Mouse (Mus musculus): ENCODE data around the gene AA467197. TPM values are rescaled to one million over a fixed set of nuclear protein-coding genes. Genes with fewer than 3 reads are reported as not detected.

Gene AA467197
- 0.56 and 0.91 TPM in 2 replicates for polyA plus RNA-seq (2016; fragmentation: Nextera tagmentation; extraction: Ambion mirVana)

GRCm38 (mm10) chr2:122636686-122637085, at the start of gene AA467197:
TSS of gene AA467197 (plus strand) at chr2:122636986.
- Histone ChIP-seq H3K36me3 (replicated peaks) (peaks cover 26% of the 10 kb centered on the region), H3K9me3 (no peaks in the 10 kb centered on the region), H3K27ac (no peak within 1 kb of the TSS), H3K4me1 (peaks cover 9% of the 10 kb centered on the region), H3K4me3 (peak within 1 kb of the TSS; percentile 52), H3K27me3 (ENCODE audit: poor library complexity, severe bottlenecking) (peaks cover 29% of the 10 kb centered on the region)
- no peak for DNase-seq (ENCODE audit: extremely low spot score, low spot score)
- 61% methylated on average over 3 of the region's 3 CpGs for WGBS

- H3K36me3 ChIP-seq (replicated peaks) = no peaks in the 10 kb centered on the region
- no peaks in the 10 kb centered on the region for H3K4me1 ChIP-seq
- no peak for DNase-seq (ENCODE audit: extremely low spot score, low spot score)
- no peaks in the 10 kb centered on the region for H3K27me3 ChIP-seq (ENCODE audit: poor library complexity, severe bottlenecking)
- H3K9me3 ChIP-seq = no peaks in the 10 kb centered on the region
- no peak overlapping the region for H3K27ac ChIP-seq
- no peak overlapping the region for H3K4me3 ChIP-seq
- WGBS = 88% methylated on average over 8 of the region's 8 CpGs
Measured at GRCm38 (mm10) chr2:122587861-122588519, 48.8 kb upstream of the AA467197 start.

- no peaks in the 10 kb centered on the region for H3K36me3 ChIP-seq (replicated peaks)
- no peak overlapping the region for H3K27ac ChIP-seq
- no peaks in the 10 kb centered on the region for H3K4me1 ChIP-seq
- H3K27me3 ChIP-seq (ENCODE audit: poor library complexity, severe bottlenecking) = no peaks in the 10 kb centered on the region
- H3K9me3 ChIP-seq = no peaks in the 10 kb centered on the region
- H3K4me3 ChIP-seq = no peak overlapping the region
- WGBS = 80% methylated on average over 1 of the region's 1 CpGs
- DNase-seq (ENCODE audit: extremely low spot score, low spot score) = no peak
Measured at GRCm38 (mm10) chr2:122590351-122590750, 46.4 kb upstream of the AA467197 start.

GRCm38 (mm10) chr2:122591213-122591612, 45.6 kb upstream of the AA467197 start:
- no peaks in the 10 kb centered on the region for H3K27me3 ChIP-seq (ENCODE audit: poor library complexity, severe bottlenecking)
- no peak for DNase-seq (ENCODE audit: extremely low spot score, low spot score)
- no peaks in the 10 kb centered on the region for H3K4me1 ChIP-seq
- no peaks in the 10 kb centered on the region for H3K9me3 ChIP-seq
- no peak overlapping the region for H3K4me3 ChIP-seq
- H3K27ac ChIP-seq = no peak overlapping the region
- WGBS = 73% methylated on average over 2 of the region's 2 CpGs
- H3K36me3 ChIP-seq (replicated peaks) = no peaks in the 10 kb centered on the region

- H3K27me3 ChIP-seq (ENCODE audit: poor library complexity, severe bottlenecking) = no peaks in the 10 kb centered on the region
- no peaks in the 10 kb centered on the region for H3K36me3 ChIP-seq (replicated peaks)
- no peak overlapping the region for H3K4me3 ChIP-seq
- no peak for DNase-seq (ENCODE audit: extremely low spot score, low spot score)
- no peaks in the 10 kb centered on the region for H3K4me1 ChIP-seq
- H3K27ac ChIP-seq = no peak overlapping the region
- 96% methylated on average over 16 of the region's 16 CpGs for WGBS
- H3K9me3 ChIP-seq = no peaks in the 10 kb centered on the region
Measured at GRCm38 (mm10) chr2:122595461-122595860, 41.3 kb upstream of the AA467197 start.

- Histone ChIP-seq H3K27me3 (ENCODE audit: poor library complexity, severe bottlenecking) (no peaks in the 10 kb centered on the region), H3K4me3 (no peak overlapping the region), H3K9me3 (no peaks in the 10 kb centered on the region), H3K4me1 (no peaks in the 10 kb centered on the region), H3K27ac (no peak overlapping the region), H3K36me3 (replicated peaks) (0 out of 2 replicates have a peak, but pooled peaks cover 5% of the 10 kb centered on the region)
- WGBS = 85% methylated on average over 2 of the region's 2 CpGs
- no peak for DNase-seq (ENCODE audit: extremely low spot score, low spot score)
Measured at GRCm38 (mm10) chr2:122599736-122600135, 37.0 kb upstream of the AA467197 start.

- 97% methylated on average over 2 of the region's 2 CpGs for WGBS
- H3K9me3 ChIP-seq = no peaks in the 10 kb centered on the region
- H3K27me3 ChIP-seq (ENCODE audit: poor library complexity, severe bottlenecking) = no peaks in the 10 kb centered on the region
- H3K4me3 ChIP-seq = no peak overlapping the region
- H3K4me1 ChIP-seq = no peaks in the 10 kb centered on the region
- H3K27ac ChIP-seq = no peak overlapping the region
- 0 out of 2 replicates have a peak, but pooled peaks cover 5% of the 10 kb centered on the region for H3K36me3 ChIP-seq (replicated peaks)
- DNase-seq (ENCODE audit: extremely low spot score, low spot score) = no peak
Measured at GRCm38 (mm10) chr2:122601354-122601753, 35.4 kb upstream of the AA467197 start.

- H3K27me3 ChIP-seq (ENCODE audit: poor library complexity, severe bottlenecking) = peaks cover 14% of the 10 kb centered on the region; the same call in 1 of the 2 replicates
- no peak for DNase-seq (ENCODE audit: extremely low spot score, low spot score)
- H3K4me3 ChIP-seq = no peak overlapping the region
- WGBS = 89% methylated on average over 5 of the region's 5 CpGs
- H3K4me1 ChIP-seq = peaks cover 4% of the 10 kb centered on the region
- no peak overlapping the region for H3K27ac ChIP-seq
- no peaks in the 10 kb centered on the region for H3K9me3 ChIP-seq
- 0 out of 2 replicates have a peak, but pooled peaks cover 5% of the 10 kb centered on the region for H3K36me3 ChIP-seq (replicated peaks)
Measured at GRCm38 (mm10) chr2:122605829-122606228, 31.0 kb upstream of the AA467197 start.

GRCm38 (mm10) chr2:122608820-122609219, 28.0 kb upstream of the AA467197 start:
- DNase-seq (ENCODE audit: extremely low spot score, low spot score) = no peak
- no peaks in the 10 kb centered on the region for H3K9me3 ChIP-seq
- H3K4me1 ChIP-seq = peaks cover 11% of the 10 kb centered on the region
- peaks cover 31% of the 10 kb centered on the region for H3K27me3 ChIP-seq (ENCODE audit: poor library complexity, severe bottlenecking)
- no peak overlapping the region for H3K27ac ChIP-seq
- no peaks in the 10 kb centered on the region for H3K36me3 ChIP-seq (replicated peaks)
- no peak overlapping the region for H3K4me3 ChIP-seq
- WGBS = 81% methylated on average over 9 of the region's 9 CpGs

- no peaks in the 10 kb centered on the region for H3K9me3 ChIP-seq
- peak; percentile 70 for DNase-seq (ENCODE audit: extremely low spot score, low spot score)
- H3K27me3 ChIP-seq (ENCODE audit: poor library complexity, severe bottlenecking) = peaks cover 31% of the 10 kb centered on the region
- H3K4me3 ChIP-seq = peak within 1 kb of the TSS; percentile 69
- WGBS = 3% methylated on average over 48 of the region's 48 CpGs
- no peaks in the 10 kb centered on the region for H3K36me3 ChIP-seq (replicated peaks)
- H3K27ac ChIP-seq = peak within 1 kb of the TSS; percentile 84
- H3K4me1 ChIP-seq = peaks cover 11% of the 10 kb centered on the region
Measured at GRCm38 (mm10) chr2:122610746-122611653, 25.8 kb upstream of the AA467197 start, which contains the start of gene Gatm. TSS of gene Gatm (minus strand) at chr2:122611303.

- Histone ChIP-seq H3K36me3 (replicated peaks) (no peaks in the 10 kb centered on the region), H3K4me3 (peak overlapping the region; percentile 69)
Measured at GRCm38 (mm10) chr2:122611654-122611973, 25.2 kb upstream of the AA467197 start.

GRCm38 (mm10) chr2:122616237-122616636, 20.5 kb upstream of the AA467197 start:
- DNase-seq (ENCODE audit: extremely low spot score, low spot score) = no peak
- H3K36me3 ChIP-seq (replicated peaks) = no peaks in the 10 kb centered on the region
- H3K9me3 ChIP-seq = no peaks in the 10 kb centered on the region
- H3K27me3 ChIP-seq (ENCODE audit: poor library complexity, severe bottlenecking) = peaks cover 13% of the 10 kb centered on the region
- no peak overlapping the region for H3K27ac ChIP-seq
- peaks cover 11% of the 10 kb centered on the region; the same call in 1 of the 2 replicates for H3K4me1 ChIP-seq
- H3K4me3 ChIP-seq = no peak overlapping the region
- WGBS = 79% methylated on average over 6 of the region's 6 CpGs

More at GRCm38 (mm10) chr2:122611654-122611973, 25.2 kb upstream of the AA467197 start:
- no peak for DNase-seq (ENCODE audit: extremely low spot score, low spot score)
- no peaks in the 10 kb centered on the region for H3K9me3 ChIP-seq
- WGBS = 79% methylated on average over 4 of the region's 4 CpGs
- peaks cover 11% of the 10 kb centered on the region for H3K4me1 ChIP-seq
- H3K27me3 ChIP-seq (ENCODE audit: poor library complexity, severe bottlenecking) = peaks cover 31% of the 10 kb centered on the region
- H3K27ac ChIP-seq = peak overlapping the region; percentile 84; the same call in 1 of the 2 replicates

GRCm38 (mm10) chr2:122617792-122618191, 19.0 kb upstream of the AA467197 start:
- H3K9me3 ChIP-seq = no peaks in the 10 kb centered on the region
- H3K36me3 ChIP-seq (replicated peaks) = no peaks in the 10 kb centered on the region
- no peak for DNase-seq (ENCODE audit: extremely low spot score, low spot score)
- peaks cover 8% of the 10 kb centered on the region; the same call in 1 of the 2 replicates for H3K4me1 ChIP-seq
- no peaks in the 10 kb centered on the region for H3K27me3 ChIP-seq (ENCODE audit: poor library complexity, severe bottlenecking)
- 86% methylated on average over 6 of the region's 6 CpGs for WGBS
- H3K4me3 ChIP-seq = no peak overlapping the region
- H3K27ac ChIP-seq = no peak overlapping the region
